Mouse (Mus musculus) thymus, adult 2 months (tissue): ENCODE data around the gene Slc4a2. TPM values are rescaled to one million over a fixed set of nuclear protein-coding genes. Genes with fewer than 3 reads are reported as not detected.

Experiments
- DNase-seq: peaks from one replicate; pipeline ENCODE4 v3.0.0; 2021
- H3K27ac ChIP-seq: fragments of 200-500 bp; 2 replicates; pipeline ENCODE4 v1.5.1; 2012; ENCODE audit warnings: low read length, control low read depth; ENCODE audit not compliant: control insufficient read depth, insufficient read depth
- H3K27me3 ChIP-seq: fragments of 200-500 bp; 2 replicates; pipeline ENCODE4 v1.6.1; 2012; ENCODE audit warnings: mild to moderate bottlenecking, low read length, moderate library complexity, mixed read lengths; ENCODE audit not compliant: control insufficient read depth, insufficient read depth
- H3K36me3 ChIP-seq: fragments of 200-500 bp; 2 replicates; pipeline ENCODE4 v1.6.1; 2012; ENCODE audit warnings: mild to moderate bottlenecking, low read length, moderate library complexity; ENCODE audit not compliant: control insufficient read depth, insufficient read depth
- H3K4me1 ChIP-seq: fragments of 200-500 bp; replicated peaks from 2 replicates; pipeline ENCODE4 v1.6.1; 2012; ENCODE audit warnings: low read length; ENCODE audit not compliant: control insufficient read depth, insufficient read depth
- H3K4me3 ChIP-seq: fragments of 200-500 bp; 2 replicates; pipeline ENCODE4 v1.5.1; 2012; ENCODE audit warnings: mild to moderate bottlenecking, low read length, control low read depth, moderate library complexity; ENCODE audit not compliant: control insufficient read depth, insufficient read depth
- CTCF ChIP-seq: fragments of 200-500 bp; IDR thresholded peaks from 2 replicates; pipeline ENCODE4 v1.5.1; 2012; ENCODE audit warnings: mild to moderate bottlenecking, control low read depth, low read length, moderate library complexity, borderline replicate concordance; ENCODE audit not compliant: control insufficient read depth, poor library complexity, insufficient read depth; ENCODE audit errors: extremely low read depth
- POLR2A ChIP-seq: fragments of 200-500 bp; IDR thresholded peaks from 2 replicates; pipeline ENCODE4 v1.6.1; 2012; ENCODE audit warnings: mild to moderate bottlenecking, low read length, control low read depth, moderate library complexity; ENCODE audit not compliant: control insufficient read depth, poor library complexity, insufficient read depth; ENCODE audit errors: extremely low read depth
- WGBS: fragments of 180-500 bp; shearing (Covaris S2); methylation state at CpG from one replicate; pipeline ENCODE4 v1.1.7; 2018; 5-methylcytosine and 5-hydroxymethylcytosine counted together
- polyA plus RNA-seq: library from polyadenylated mRNA; depleted of rRNA; stranded (reverse); fragments of >200 nt; gene quantifications from 2 replicates; pipeline ENCODE4 v1.2.3, GENCODE M21; 2012

Gene Slc4a2
- polyA plus RNA-seq, 1 experiment: 118 TPM

GRCm38 (mm10) chr5:24452030-24452690 is 28.5 kb downstream of the Slc4a2 start, which contains the start of gene Agap3:
Agap3 (plus strand) TSS chr5:24452177.
- H3K36me3 ChIP-seq: no peaks in the 10 kb centered on the region
- peak within 1 kb of the TSS; percentile 69 for H3K4me3 ChIP-seq
- TF ChIP-seq POLR2A: no peak
- TF ChIP-seq CTCF: no peak
- H3K27me3 ChIP-seq: no peaks in the 10 kb centered on the region
- H3K27ac ChIP-seq: peak within 1 kb of the TSS; percentile 48
- peak; percentile 51 for DNase-seq
- WGBS: 2% methylated on average over 85 of the region's 85 CpGs
- peaks cover 32% of the 10 kb centered on the region for H3K4me1 ChIP-seq

- peak; percentile 36 for DNase-seq
- H3K27ac ChIP-seq: no peak overlapping the region
- H3K27me3 ChIP-seq: no peaks in the 10 kb centered on the region
- peaks cover 31% of the 10 kb centered on the region for H3K4me1 ChIP-seq
- TF ChIP-seq CTCF (no peak), POLR2A (no peak)
- peak overlapping the region; percentile 69 for H3K4me3 ChIP-seq
- 2% methylated on average over 29 of the region's 29 CpGs for WGBS
- no peaks in the 10 kb centered on the region for H3K36me3 ChIP-seq
Measured at GRCm38 (mm10) chr5:24452691-24453233, 29.1 kb downstream of the Slc4a2 start.

- 54% methylated on average over 5 of the region's 5 CpGs for WGBS
- Histone ChIP-seq H3K4me1 (peaks cover 28% of the 10 kb centered on the region), H3K27me3 (no peaks in the 10 kb centered on the region), H3K27ac (no peak overlapping the region), H3K4me3 (peak overlapping the region; percentile 69), H3K36me3 (no peaks in the 10 kb centered on the region)
- TF ChIP-seq CTCF: no peak
- TF ChIP-seq POLR2A: no peak
- no peak for DNase-seq
Measured at GRCm38 (mm10) chr5:24453283-24453984, 29.8 kb downstream of the Slc4a2 start.

- 66% methylated on average over 2 of the region's 2 CpGs for WGBS
- TF ChIP-seq POLR2A: no peak
- peaks cover 28% of the 10 kb centered on the region for H3K4me1 ChIP-seq
- no peak overlapping the region for H3K4me3 ChIP-seq
- DNase-seq: no peak
- H3K27ac ChIP-seq: no peak overlapping the region
- no peaks in the 10 kb centered on the region for H3K36me3 ChIP-seq
- H3K27me3 ChIP-seq: no peaks in the 10 kb centered on the region
Measured at GRCm38 (mm10) chr5:24453985-24454303, 30.3 kb downstream of the Slc4a2 start.

- DNase-seq: no peak
- no peaks in the 10 kb centered on the region for H3K36me3 ChIP-seq
- H3K4me3 ChIP-seq: no peak overlapping the region
- H3K4me1 ChIP-seq: peaks cover 28% of the 10 kb centered on the region
- no peak for TF ChIP-seq POLR2A
- WGBS: 96% methylated on average over 3 of the region's 3 CpGs
- no peak overlapping the region for H3K27ac ChIP-seq
- no peaks in the 10 kb centered on the region for H3K27me3 ChIP-seq
Measured at GRCm38 (mm10) chr5:24455076-24455475, 31.4 kb downstream of the Slc4a2 start.

GRCm38 (mm10) chr5:24455613-24456012 is 32.0 kb downstream of the Slc4a2 start:
- H3K27me3 ChIP-seq: no peaks in the 10 kb centered on the region
- no peaks in the 10 kb centered on the region for H3K36me3 ChIP-seq
- TF ChIP-seq CTCF (no peak), POLR2A (no peak)
- peaks cover 28% of the 10 kb centered on the region for H3K4me1 ChIP-seq
- H3K27ac ChIP-seq: no peak overlapping the region
- no peak for DNase-seq
- H3K4me3 ChIP-seq: no peak overlapping the region
- WGBS: 87% methylated on average over 7 of the region's 7 CpGs
